Mouse (Mus musculus) G1E (cell line): ENCODE results near the gene Ptprg.

Source experiments
- CTCF ChIP-seq: IDR thresholded peaks from 2 replicates; pipeline ENCODE4 v1.5.1; 2012; ENCODE audit warnings: low read depth, low read length, inconsistent platforms, mixed read lengths
- GATA1 ChIP-seq: IDR thresholded peaks from 2 replicates; pipeline ENCODE4 v1.6.1; 2012; ENCODE audit warnings: borderline replicate concordance, low read length, inconsistent platforms, mixed read lengths
- POLR2AphosphoS5 ChIP-seq: IDR thresholded peaks from 2 replicates; pipeline ENCODE4 v1.6.1; 2012; ENCODE audit warnings: low read depth, low read length, inconsistent platforms; ENCODE audit not compliant: insufficient replicate concordance
- TAL1 ChIP-seq: conservative IDR thresholded peaks from 2 replicates; pipeline ENCODE4 v1.6.1; 2012; ENCODE audit warnings: low read depth, low read length, inconsistent platforms, mixed read lengths

DNA sequence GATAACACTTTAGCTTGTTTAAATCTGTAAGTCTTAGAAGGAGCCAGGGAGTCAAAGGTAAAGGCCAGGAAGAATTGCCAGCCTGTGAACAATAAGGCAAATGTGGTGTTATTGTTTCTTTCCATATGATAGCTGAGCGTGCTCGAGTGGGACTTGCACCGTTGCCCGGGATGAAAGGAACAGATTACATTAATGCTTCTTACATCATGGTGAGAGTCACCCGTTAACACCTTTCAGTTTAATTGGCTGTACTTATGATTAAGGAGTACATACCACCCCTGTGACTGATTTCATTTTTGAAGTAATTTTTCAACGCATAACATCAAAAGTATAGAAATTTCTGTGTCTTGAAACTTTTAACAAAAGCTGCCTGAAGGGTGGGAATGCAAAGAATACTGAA is 666.5 kb downstream of the Ptprg start:
- TF ChIP-seq CTCF (no peak), GATA1 (no peak), POLR2AphosphoS5 (no peak), TAL1 (no peak)
